Mouse (Mus musculus) WW6 (cell line): ENCODE data around the gene Zdhhc8.
"Not testable (repeated sequence)": the region's sequence is repeated elsewhere in the genome, so short reads cannot be mapped to it uniquely, and the experiment has no call there.

ENCODE experiments used
- DNase-seq: peaks from one replicate; pipeline ENCODE4 v3.0.0-alpha.2; 2013; ENCODE audit warnings: low read depth, low spot score

Gene Zdhhc8

DNA sequence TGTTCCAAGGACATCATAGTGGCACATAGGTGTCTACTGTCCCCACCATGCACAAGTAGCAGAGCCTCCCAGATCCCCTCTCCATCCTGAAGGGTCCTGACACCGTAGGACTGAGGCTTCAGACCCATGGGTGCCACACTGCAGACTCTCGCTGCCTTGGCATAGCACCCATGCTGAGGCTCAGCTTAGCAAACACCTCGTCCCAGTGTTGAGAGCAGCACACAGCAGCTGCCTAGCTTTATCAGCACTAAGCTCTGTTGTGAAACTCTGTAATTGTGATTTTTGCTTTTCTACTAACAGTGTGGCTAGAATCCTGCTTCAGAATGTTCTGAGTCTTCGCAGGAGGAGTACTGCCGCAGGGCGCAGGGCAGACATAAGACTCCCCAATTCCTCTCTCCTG is 37.1 kb downstream of the Zdhhc8 start:
- no peak for DNase-seq

DNA sequence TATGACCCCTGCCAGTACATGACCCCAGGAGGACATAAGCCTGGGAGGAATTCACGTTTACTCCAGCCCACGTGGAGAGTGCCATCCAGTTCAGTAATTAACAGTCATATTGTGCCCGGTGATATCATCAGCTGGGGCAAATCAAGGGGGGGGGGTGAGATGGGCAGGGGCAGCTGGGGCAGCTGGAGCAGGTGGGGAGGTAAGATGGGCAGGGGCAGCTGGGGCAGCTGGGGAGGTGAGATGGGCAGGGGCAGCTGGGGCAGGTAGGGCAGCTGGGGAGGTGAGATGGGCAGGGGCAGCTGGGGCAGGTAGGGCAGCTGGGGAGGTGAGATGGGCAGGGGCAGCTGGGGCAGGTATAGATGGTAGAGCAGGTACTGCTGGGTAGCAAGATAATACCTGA is 39.4 kb downstream of the Zdhhc8 start:
- not testable (repeated sequence) for DNase-seq

DNA sequence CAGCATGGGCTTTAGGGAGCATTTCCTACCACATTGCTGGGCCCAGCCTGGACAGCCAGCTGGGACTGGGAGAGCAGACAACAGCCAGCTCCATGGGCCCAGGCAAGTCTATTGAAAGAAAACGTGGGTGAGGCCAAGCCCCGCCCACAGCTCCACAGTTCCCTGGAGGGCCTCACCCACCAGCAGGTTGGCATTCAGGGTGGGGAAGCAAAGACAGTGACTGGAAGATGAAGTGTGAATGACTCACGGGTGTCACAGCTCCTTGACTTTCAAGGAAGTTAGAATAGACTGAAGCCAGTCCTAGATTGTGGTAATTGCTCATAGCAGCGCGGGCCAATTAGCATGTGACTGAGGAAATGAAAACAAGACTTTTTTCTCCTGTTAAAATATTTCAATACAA is 39.9 kb downstream of the Zdhhc8 start:
- DNase-seq, result no peak

DNA sequence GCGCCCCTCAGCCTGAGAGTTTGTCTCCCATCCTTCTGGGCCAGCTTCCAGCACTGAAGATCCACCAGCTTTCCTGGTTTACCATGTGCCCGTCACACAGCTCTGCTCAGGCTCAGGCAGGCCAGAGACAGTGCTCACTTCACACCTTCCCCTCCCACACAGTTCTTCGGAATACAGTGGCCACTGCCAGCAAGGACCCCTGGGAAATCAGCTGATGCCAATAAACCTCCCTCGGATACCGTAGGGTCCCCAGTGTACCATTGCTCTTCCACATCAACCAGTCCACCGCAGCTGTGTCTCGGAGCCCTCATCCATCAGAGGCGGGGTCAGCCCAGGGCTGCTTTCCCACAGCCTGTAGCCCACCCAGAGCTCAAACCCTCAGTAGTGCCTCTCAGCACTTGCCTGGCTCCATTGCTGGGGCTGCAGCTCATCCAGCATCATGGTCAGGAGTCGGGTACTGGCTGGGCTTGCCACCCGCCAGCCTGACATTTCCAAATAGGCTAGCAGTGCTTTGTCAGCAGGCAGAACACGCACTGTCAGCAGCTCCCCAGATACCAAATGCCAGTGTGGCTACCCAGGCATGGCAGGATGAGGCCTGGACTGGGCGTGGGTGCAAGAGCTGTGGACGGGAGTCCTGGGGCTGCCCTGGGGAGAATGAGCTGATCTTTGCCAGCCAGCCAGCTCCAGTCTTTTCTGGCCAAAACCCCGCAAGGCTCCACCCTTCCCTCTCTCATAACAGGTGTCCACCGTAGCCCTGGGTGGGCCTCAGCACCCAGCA is 40.5 kb downstream of the Zdhhc8 start:
- no peak for DNase-seq

DNA sequence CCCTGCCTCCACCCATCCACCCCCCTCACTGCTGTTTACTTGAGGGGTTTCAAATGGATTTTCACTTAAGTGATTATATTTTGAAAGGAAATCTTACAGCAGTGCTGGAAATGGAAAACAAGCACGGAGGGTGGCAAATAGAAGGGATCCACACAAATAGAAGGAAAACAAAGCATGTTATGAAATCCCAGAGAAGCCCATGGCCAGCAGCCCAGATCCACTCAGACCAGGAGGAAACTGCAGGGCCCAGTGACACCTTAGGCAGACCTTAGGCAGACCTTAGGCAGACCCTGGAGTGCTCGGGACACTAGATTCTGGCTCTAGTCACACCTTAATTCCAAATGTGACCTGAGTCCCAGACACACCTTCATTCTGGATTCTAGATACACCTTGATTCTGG is 43.9 kb downstream of the Zdhhc8 start:
- DNase-seq, result no peak

DNA sequence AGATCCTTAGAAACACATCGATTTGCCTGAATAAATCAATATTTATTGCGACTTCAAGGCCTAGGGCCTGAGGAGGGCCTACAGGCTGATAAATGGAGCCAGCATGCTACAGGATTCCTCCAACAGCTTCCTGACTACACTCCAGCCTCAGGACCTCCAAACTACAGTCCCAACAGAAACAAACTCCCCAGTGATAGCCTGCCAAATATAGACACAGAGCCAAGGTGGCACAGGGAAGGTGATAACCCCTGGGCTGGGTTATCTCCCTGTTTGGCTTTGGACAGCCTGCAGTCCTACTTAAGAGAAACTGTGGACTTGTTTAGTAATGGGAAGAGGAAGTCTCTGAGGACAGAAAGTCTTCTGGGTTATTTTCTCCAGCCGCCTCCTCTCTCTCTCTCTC is 47.7 kb downstream of the Zdhhc8 start:
- DNase-seq, result no peak

DNA sequence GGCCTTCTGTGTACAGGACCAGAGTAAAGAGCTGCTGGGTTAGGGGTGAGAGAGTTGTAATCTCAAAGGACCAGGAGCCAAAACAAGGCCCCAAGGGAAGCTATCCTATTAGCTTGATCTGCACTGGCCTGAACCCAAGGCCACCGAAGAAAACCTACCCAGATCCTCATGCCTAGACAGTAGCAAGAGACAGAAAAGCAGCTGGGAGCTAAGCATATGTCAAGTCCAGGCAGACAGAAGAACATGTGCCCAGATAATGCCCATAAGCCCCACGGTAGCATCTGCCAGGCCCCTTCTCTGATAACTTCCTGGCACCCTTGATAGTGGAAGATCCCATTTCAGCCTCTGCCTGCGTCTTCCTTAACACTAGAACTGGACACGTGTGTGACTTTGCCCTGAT is 48.1 kb downstream of the Zdhhc8 start:
- DNase-seq, result no peak

DNA sequence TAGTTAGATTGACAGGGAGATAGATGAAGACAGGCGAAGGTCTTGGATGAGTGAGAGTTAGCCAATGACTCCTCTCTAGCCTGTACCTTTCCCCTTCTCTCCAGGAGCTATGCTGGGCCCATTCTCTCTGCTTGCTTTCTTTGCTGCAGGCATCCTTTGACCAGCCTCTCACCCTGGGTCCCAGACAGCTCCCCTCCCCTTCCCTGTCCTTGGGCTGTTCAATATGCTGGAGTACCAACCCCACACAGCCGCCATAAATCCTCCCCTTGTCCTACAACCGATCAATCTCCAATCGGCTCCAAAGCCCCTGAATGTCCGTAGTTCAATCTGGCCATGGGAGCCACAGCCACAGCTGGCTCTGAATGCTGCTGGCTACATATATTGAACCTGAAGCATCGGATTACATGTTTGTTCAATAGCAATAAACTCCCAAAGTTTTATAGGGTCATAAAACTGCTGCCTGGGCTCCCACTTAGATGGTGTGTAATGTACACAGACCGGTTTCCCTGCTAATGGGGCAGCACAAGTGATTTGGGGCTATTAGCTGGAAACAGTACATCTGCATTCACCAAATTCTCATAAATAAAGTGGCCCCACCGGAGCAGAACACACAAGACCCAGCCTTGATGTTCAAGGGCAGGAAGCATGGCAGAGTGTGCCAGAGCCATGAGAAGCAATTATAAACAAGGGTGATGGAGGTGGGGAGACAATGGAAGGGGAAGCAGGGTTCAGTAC is 49.1 kb downstream of the Zdhhc8 start:
- DNase-seq, result no peak

DNA sequence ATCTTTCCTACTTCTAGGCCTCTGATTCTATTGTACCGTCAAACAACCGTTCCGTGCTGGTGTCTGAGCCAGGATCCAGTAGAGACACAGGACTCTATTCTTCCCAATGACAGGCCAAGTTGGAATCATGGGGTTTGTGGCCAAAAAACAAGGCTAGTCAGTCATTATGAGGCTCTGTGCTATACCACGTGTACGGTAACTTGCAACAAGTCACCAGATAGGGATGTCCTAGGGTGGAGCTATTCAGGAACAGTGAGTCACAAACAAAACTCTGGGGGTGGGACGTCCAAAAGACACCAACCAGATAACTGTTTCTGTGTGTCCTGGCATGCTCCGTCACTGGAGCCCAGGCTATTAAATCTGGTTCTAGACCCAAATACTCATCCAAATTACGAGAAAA is 52.2 kb downstream of the Zdhhc8 start:
- no peak for DNase-seq

DNA sequence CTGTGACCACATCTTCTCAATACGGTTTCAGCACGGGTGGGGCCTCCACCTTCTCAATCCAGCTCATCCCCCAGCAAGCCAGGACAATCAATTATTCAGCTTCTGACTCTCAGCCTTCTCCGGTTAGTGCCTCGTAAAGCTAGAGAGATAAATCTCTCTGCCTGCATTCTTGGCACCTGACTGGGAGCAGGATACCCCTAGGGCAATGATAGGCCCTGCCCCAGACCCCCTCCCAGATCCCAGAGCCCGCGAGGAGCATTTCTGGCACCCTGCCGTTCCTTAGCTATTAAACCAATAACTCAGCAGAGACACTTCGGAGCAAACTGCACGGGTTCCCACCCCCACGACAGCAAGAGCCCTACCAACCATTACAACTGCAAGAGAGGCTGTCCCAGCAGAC is 53.5 kb downstream of the Zdhhc8 start:
- DNase-seq, result no peak

DNA sequence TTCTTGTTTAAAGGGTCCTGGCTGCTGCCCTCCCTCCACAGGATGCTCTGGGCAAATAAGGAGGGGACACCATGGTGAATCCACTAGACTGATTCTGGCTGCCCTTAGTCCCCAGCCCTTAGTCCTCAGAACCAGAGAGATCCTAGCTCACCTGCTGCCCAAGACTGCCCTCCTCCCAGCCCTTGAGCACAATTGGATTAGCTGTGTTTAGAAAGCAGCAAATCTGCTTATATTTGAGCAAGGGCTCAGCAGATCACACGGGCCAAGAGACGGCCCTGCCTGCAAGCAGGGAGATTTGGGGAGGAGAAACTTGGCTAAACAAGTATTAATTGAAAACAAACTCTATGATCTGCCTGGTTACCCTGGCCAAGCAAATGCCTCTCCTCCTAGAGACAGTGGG is 55.3 kb downstream of the Zdhhc8 start:
- no peak for DNase-seq

DNA sequence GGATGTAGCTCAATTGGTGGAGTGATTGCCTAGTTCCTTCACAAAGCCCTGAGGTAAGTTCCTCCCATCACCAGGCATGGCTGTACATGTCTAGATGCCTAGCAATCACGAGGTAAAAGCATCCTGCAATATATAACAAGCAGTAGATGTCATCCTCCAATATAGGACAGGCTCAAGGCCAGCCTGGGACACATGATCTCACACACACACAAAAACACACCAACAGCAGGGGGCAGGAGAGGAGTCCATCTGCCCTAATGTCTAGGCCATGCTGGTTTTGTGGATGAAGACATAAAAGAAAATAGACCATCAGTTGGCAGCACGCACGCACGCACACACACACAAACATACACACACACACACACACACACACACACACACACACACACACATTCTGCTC is 58.2 kb downstream of the Zdhhc8 start:
- no peak for DNase-seq

DNA sequence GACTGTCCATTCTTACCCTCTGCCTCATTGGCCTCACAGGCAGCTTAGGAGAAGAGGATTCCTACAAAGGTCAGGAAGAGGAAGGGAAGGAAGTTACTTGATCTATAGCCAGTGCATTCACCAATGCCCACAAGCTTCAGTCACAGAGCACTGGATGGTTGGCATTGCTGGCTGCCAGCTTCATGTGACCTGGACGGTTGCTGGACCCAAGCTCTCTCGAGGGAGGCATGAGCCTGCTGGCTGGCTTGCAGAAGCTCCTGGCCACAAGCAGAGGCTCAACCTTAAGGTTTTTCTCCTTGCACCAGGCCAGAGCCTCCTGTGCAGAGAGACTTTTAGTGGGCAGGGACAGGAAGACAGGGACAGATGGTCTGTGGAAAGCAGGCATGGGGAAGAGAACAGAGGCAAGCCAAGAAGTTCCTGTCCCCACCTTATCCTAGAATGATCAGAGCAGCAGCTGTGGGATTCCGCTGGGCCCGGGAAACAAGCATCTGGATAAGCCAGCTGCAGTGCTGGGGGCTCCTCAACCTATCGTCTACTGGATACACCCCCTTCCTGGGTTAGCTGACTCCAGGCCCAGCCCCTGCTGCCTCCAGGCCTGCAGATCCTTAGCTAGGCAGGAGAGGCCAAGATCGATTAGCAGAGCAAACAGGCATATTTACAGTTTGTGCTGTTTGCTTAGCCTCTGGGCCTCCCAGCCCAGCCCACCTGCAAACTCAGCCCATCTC is 59.0 kb downstream of the Zdhhc8 start:
- no peak for DNase-seq

DNA sequence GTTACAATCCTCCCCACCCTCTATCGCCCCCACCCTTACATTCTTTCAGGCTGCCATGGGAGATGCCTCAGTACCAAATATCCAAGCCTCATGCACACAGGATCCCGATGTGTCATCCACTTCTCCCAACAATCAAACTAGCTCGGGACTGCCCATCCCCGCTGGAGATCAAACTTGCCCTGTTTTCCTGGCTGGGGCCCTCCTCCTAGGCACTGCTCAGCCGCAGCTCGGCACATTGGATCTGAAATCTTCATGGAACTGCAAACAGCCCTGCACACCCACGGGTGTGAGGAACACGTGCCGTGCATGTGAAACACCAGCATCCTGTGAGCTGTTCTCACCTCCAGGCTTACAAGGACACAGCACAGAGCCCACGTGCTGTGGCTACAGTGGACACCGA is 61.1 kb downstream of the Zdhhc8 start:
- no peak for DNase-seq

DNA sequence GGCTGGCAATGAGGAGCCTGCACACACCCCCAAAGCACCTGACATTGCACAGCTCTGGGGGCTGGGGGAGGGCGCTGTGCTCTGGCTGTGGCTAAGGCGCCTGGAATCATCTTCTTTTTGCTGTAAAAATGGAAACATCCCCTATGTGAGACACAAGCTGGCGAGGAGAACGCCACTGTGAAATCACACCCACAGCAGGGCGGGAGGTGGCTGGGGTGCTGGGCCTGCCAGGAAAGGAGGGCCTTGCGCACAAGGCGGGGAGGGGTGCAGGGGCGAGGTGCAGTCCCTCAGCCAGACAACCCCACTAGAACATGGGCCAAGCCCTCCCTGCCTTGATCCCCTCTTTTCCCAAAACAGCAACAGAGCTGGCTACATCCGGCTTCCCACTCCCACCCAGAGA is 61.7 kb downstream of the Zdhhc8 start:
- no peak for DNase-seq

DNA sequence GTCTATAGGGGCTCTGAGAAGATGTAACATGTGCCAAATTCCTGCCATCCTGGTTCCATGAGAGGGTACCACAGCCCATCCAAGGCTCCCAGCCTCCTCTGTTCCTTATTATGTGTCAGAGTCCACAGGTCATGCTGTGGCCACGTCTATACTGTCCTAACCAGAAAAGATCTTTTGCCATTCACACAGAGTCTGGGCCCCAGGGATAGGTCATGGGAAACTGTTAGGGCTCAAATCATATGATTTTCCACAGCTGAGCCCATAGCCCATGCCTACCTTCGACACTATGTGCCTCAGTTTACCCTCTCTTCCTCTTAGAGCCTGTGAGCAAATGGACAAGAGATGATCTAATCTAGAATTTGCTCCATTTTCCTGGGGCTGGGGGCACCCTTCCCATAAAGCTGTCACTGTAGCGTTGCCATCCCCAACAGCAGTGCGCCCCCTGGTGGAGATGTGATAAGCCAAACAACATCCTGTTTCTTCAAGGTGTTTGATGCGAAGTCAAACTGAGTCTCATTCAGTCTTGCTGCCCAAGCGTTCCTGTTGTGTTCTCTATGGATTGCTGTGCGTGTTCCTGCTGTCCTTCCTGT is 62.6 kb downstream of the Zdhhc8 start:
- no peak for DNase-seq
